Mouse (Mus musculus): ENCODE data around the gene Nup50.

The Nup50 gene

GRCm38 (mm10) chr15:84987874-84988825, 64.9 kb downstream of the Nup50 start, which contains the start of gene 5031439G07Rik:
Gene 5031439G07Rik (minus strand): TSS chr15:84988551.
- peak; percentile 97 for DNase-seq (ENCODE audit: low read depth, low spot score)

- no peak for DNase-seq (ENCODE audit: low read depth, low spot score)
Measured at GRCm38 (mm10) chr15:84989098-84989497, 65.9 kb downstream of the Nup50 start.

GRCm38 (mm10) chr15:84989771-84990170, 66.6 kb downstream of the Nup50 start:
- no peak for DNase-seq (ENCODE audit: low read depth, low spot score)
